Mouse (Mus musculus) ES-Bruce4 (cell line): ENCODE measurements around the gene Trim10. TPM values are rescaled to one million over a fixed set of nuclear protein-coding genes. Genes with fewer than 3 reads are reported as not detected.

Experiments used
- H3K27ac ChIP-seq: 2 replicates; pipeline ENCODE4 v1.5.1; 2012; ENCODE audit warnings: low read length, inconsistent platforms; ENCODE audit not compliant: insufficient read depth
- H3K27me3 ChIP-seq: 2 replicates; pipeline ENCODE4 v1.6.1; 2012; ENCODE audit warnings: mild to moderate bottlenecking, low read length, inconsistent platforms; ENCODE audit not compliant: control insufficient read depth, poor library complexity, insufficient read depth, severe bottlenecking
- H3K36me3 ChIP-seq: 2 replicates; pipeline ENCODE4 v1.6.1; 2012; ENCODE audit warnings: inconsistent platforms, mild to moderate bottlenecking, low read length, moderate library complexity; ENCODE audit not compliant: control insufficient read depth, poor library complexity, insufficient read depth, severe bottlenecking
- H3K4me1 ChIP-seq: one replicate; pipeline ENCODE4 v1.8.1; 2011; ENCODE audit warnings: low read length; ENCODE audit not compliant: control insufficient read depth, insufficient read depth
- H3K4me3 ChIP-seq: 2 replicates; pipeline ENCODE4 v1.5.1; 2011; ENCODE audit warnings: low read depth, mild to moderate bottlenecking, low read length
- H3K9ac ChIP-seq: 2 replicates; pipeline ENCODE4 v1.6.1; 2012; ENCODE audit warnings: low read depth, mild to moderate bottlenecking, inconsistent platforms; ENCODE audit not compliant: poor library complexity, severe bottlenecking
- H3K9me3 ChIP-seq: replicated peaks from 2 replicates; pipeline ENCODE4 v1.6.1; 2012; ENCODE audit warnings: mild to moderate bottlenecking, low read length, inconsistent platforms; ENCODE audit not compliant: control insufficient read depth, poor library complexity, insufficient read depth, severe bottlenecking
- CTCF ChIP-seq: IDR thresholded peaks from one replicate; pipeline ENCODE4 v1.8.1; 2011; ENCODE audit warnings: low read depth, low read length
- EP300 ChIP-seq: IDR thresholded peaks from 2 replicates; pipeline ENCODE4 v1.6.1; 2011; ENCODE audit warnings: low read depth, low read length; ENCODE audit not compliant: insufficient read depth
- POLR2A ChIP-seq: IDR thresholded peaks from one replicate; pipeline ENCODE4 v1.8.1; 2011; ENCODE audit warnings: low read length; ENCODE audit not compliant: insufficient read depth
- polyA plus RNA-seq: library from polyadenylated mRNA; stranded (reverse); fragments of >200 nt; gene quantifications from 2 replicates; pipeline ENCODE4 v1.2.4, GENCODE M21; 2011; ENCODE audit warnings: low read depth; ENCODE audit not compliant: missing spikeins, insufficient read depth, insufficient read length

The Trim10 gene
- polyA plus RNA-seq, 1 experiment: not detected

GRCm38 (mm10) chr17:36832694-36833093, 36.7 kb upstream of the Trim10 start:
- H3K36me3 ChIP-seq: no peaks in the 10 kb centered on the region
- H3K9ac ChIP-seq: no peak overlapping the region
- H3K27ac ChIP-seq: no peak overlapping the region
- H3K4me3 ChIP-seq: no peak overlapping the region
- H3K4me1 ChIP-seq: no peaks in the 10 kb centered on the region
- H3K27me3 ChIP-seq: no peaks in the 10 kb centered on the region
- peak; percentile 68; the same call in 1 of the 2 replicates for TF ChIP-seq EP300
- TF ChIP-seq POLR2A: no peak
- H3K9me3 ChIP-seq: no peaks in the 10 kb centered on the region

GRCm38 (mm10) chr17:36835591-36836426, 33.6 kb upstream of the Trim10 start:
- Histone ChIP-seq H3K4me3 (no peak overlapping the region), H3K9me3 (no peaks in the 10 kb centered on the region), H3K27me3 (no peaks in the 10 kb centered on the region), H3K36me3 (no peaks in the 10 kb centered on the region), H3K9ac (0 out of 2 replicates have a peak overlapping the region, but pooled peaks have one; percentile 47), H3K27ac (peak overlapping the region; percentile 29; the same call in 1 of the 2 replicates), H3K4me1 (no peaks in the 10 kb centered on the region)
- TF ChIP-seq EP300 (no peak), CTCF (peak; percentile 30)

GRCm38 (mm10) chr17:36836427-36836812, 33.0 kb upstream of the Trim10 start:
- no peaks in the 10 kb centered on the region for H3K27me3 ChIP-seq
- H3K9me3 ChIP-seq: no peaks in the 10 kb centered on the region
- H3K36me3 ChIP-seq: no peaks in the 10 kb centered on the region
- H3K4me3 ChIP-seq: peak overlapping the region; percentile 14; the same call in 1 of the 2 replicates
- TF ChIP-seq EP300 (no peak), POLR2A (no peak), CTCF (no peak)
- no peaks in the 10 kb centered on the region for H3K4me1 ChIP-seq
- peak overlapping the region; percentile 29; the same call in 1 of the 2 replicates for H3K27ac ChIP-seq
- H3K9ac ChIP-seq: 0 out of 2 replicates have a peak overlapping the region, but pooled peaks have one; percentile 47

GRCm38 (mm10) chr17:36836874-36837647, 32.3 kb upstream of the Trim10 start, which contains the start of gene Trim26:
Gene Trim26, plus strand, starts transcription at chr17:36837134.
- Histone ChIP-seq H3K36me3 (no peaks in the 10 kb centered on the region), H3K4me3 (peak within 1 kb of the TSS; percentile 82), H3K9ac (peak within 1 kb of the TSS; percentile 90), H3K27ac (peak within 1 kb of the TSS; percentile 29; the same call in 1 of the 2 replicates), H3K4me1 (no peaks in the 10 kb centered on the region), H3K9me3 (no peaks in the 10 kb centered on the region), H3K27me3 (no peaks in the 10 kb centered on the region)
- TF ChIP-seq CTCF (no peak), POLR2A (peak; percentile 35), EP300 (0 out of 2 replicates have a peak, but pooled peaks have one; percentile 16)

- no peak overlapping the region for H3K27ac ChIP-seq
- H3K4me3 ChIP-seq: no peak overlapping the region
- H3K36me3 ChIP-seq: no peaks in the 10 kb centered on the region
- TF ChIP-seq EP300 (no peak), CTCF (no peak), POLR2A (no peak)
- no peak overlapping the region for H3K9ac ChIP-seq
- H3K4me1 ChIP-seq: peaks cover 2% of the 10 kb centered on the region
- no peaks in the 10 kb centered on the region for H3K27me3 ChIP-seq
- H3K9me3 ChIP-seq: no peaks in the 10 kb centered on the region
These were observed 30.4 kb upstream of the Trim10 start for GRCm38 (mm10) chr17:36839001-36839400.

- Histone ChIP-seq H3K36me3 (no peaks in the 10 kb centered on the region), H3K4me1 (peaks cover 2% of the 10 kb centered on the region), H3K9ac (no peak overlapping the region), H3K27me3 (no peaks in the 10 kb centered on the region), H3K9me3 (no peaks in the 10 kb centered on the region), H3K27ac (0 out of 2 replicates have a peak overlapping the region, but pooled peaks have one; percentile 30), H3K4me3 (no peak overlapping the region)
- TF ChIP-seq EP300: no peak
- TF ChIP-seq POLR2A: no peak
- TF ChIP-seq CTCF: no peak
These were observed 29.4 kb upstream of the Trim10 start for GRCm38 (mm10) chr17:36839931-36840330.
